Mouse (Mus musculus) adrenal gland, postnatal 4 days (tissue): ENCODE data around the gene Cers2. TPM values are rescaled to one million over a fixed set of nuclear protein-coding genes. Genes with fewer than 3 reads are reported as not detected.

Experiments
- DNase-seq, 2 experiments: peaks; one replicate each; pipeline ENCODE4 v3.0.0; 2021 to 2022; ENCODE audit warnings: low spot score in 2 of 2, mixed read lengths in 2 of 2
- total RNA-seq, 2 experiments: library from RNA; stranded (reverse); gene quantifications; 2 replicates each; pipeline ENCODE4 v1.2.3; 2021

Gene Cers2
- total RNA-seq, 2 experiments from 2014 or later = 145 to 147 TPM

DNA sequence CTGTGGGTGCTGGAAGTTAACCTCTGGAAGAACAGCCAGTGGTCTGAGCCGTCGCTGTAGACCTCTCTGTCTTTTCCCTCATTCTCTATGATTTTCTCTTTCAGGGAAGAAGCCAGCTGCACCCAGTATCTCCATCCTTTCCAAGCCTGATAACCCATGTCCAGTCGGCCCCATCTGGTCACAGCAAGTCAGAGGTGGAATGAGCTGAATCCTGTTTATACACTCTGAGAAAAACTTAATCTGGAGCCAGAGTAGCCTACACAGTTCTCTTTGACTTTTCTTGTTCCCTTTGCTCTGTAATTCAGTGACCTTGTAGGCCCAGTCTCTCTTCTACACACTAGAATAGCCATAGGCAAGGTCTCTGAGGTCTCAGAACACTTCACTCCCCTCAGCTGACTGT lies 27.1 kb upstream of the Cers2 start:
- DNase-seq = no peak

- no peak for DNase-seq
These were observed 25.2 kb upstream of the Cers2 start for GRCm38 (mm10) chr3:95289419-95289818.

DNA sequence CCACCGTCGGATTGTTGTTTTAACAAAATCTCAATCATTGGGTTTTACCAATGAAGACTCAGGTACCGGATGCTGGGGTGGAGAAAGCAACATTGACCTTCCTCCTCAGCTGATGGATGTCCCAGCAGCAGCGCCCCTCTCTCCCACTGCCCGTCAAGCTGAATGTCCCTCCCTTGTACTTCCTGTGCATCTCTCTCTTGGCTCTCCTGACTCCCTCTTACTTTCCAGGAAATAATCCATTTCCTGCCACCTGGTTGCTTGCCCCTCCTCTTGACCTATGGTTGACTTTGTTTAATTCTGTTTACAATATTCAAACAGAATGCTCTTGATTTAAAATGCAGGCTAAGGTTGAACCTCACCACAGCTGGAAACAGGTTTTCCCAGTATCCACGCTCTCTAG lies 24.4 kb upstream of the Cers2 start:
- DNase-seq = no peak

DNA sequence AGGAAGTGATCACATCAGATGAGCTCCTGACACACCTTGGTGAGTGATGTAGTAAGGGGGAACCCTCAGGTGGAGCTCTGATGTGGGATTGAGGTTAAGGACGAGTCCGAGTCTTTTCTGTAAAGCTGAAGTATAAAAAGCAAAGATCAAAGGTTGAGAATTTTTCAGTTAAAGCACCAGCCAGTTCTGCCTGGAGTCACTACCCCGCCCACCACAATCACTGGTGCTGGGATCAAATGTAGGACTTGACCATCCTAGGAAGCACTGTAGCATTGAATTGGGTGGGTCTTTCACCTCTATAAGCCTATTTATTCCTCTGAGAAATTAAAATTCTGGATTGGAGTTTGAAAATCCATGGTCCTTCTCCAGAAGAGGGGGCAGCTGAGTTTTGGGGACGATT lies 23.6 kb upstream of the Cers2 start:
- DNase-seq = no peak

DNA sequence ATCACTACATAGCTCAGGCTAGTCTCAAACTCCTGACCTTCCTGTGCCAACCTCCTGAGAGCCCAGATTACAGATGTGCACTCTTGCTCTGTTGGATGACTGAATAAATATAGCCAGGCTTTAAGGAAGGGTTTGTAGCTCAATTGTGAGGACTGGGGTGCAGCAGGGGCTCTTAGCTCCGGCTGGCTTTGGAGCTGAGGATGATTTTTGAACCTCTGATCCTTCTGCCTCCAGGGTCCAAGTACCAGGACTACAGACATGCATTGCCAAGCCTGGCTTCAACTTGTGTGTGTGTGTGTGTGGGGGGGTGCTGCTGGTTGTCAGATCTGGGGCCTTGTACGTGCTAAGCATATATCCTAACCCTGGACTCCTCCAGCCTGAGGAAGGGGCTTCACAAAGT lies 21.7 kb upstream of the Cers2 start:
- DNase-seq = no peak

DNA sequence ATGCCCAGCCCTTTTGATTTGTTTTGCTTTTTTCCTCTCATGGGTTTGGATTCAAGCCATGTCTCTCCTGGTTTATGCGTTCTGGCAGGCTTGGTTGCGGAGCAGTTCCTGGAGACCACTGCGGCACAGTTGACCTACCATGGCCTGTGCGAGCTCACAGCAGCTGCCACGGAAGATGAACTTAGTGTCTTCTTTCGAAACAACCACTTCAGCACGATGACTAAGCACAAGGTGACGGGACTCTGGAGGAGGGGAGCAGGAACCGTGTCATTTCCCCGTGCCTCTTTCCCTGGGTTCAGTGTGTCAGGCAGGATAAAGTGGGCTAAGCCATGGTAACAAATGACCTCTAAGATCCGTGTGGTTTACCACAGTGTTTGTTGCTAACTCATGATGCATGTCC lies 21.1 kb upstream of the Cers2 start:
- no peak for DNase-seq

DNA sequence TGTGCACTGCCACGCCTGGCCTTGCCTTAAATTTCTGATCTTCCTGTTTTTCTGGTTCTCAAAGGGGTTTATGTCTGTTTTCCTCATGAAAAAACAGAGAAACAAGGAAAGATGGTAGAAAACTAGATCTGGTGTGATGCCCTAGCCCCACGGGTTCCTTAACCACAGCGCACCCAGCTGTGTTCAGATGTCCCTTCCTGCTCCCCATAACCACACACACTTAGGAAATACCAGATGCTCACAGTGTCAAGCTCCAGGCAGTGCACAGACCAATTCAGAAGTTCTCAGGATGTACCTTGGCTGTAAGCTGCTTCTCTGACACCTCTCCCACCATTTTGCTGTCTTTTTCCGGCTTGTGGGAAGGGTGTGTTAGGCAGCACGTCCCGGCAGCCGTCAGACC lies 20.3 kb upstream of the Cers2 start:
- no peak for DNase-seq

DNA sequence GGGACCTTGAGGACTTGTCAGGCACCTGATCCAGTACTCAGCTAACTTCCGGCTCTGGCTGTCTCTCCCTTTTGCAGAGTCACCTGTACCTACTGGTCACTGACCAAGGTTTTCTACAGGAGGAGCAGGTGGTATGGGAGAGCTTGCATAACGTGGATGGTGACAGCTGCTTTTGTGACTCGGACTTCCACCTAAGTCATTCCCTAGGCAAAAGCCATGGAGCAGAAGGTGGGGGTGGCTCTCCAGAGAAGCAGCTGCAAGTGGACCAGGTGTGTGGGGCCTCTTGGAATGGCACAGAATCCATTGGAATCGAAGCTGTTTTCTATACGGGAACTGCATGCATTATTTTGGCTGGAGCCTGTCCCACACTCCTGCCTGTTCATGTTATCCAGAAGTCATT lies 19.9 kb upstream of the Cers2 start:
- DNase-seq = no peak

GRCm38 (mm10) chr3:95295321-95296102 lies 19.1 kb upstream of the Cers2 start:
- DNase-seq = no peak

DNA sequence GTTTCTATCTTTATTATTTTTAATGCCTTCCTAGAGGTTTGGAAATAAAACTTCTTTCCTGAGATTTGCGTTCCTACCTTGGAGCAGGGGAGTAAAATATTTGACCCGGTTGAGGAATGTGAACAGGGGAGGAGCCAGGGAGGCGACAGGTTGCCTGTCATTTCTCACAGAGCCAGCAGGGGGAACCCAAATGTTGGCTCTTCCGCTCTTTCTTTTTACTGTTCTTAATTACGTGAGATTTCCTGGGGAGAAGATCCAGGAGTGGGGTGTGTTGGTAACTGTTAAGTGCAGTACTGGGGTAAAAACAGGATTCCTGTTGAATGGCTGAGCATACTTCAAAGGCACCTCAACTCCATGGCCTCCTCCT lies 18.5 kb upstream of the Cers2 start:
- DNase-seq = no peak

DNA sequence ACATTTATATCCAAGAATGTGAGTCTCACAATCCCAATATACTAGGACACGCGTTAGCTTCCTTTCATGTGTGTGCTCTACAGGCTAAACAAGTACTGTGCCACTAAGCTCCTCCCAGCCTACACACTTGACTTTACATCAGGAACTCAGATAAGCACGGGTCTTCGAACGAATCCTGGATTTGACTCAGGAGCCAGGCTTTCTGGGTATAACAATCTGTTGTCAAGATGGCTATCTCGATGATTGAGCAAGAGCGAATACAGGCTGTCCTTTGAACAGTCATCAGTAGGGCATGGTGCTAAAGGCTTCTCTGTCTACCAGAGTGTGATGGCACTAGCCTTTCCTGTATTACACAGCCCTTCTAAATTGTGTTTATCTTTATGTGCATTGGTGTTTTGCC lies 16.6 kb upstream of the Cers2 start:
- DNase-seq = no peak

DNA sequence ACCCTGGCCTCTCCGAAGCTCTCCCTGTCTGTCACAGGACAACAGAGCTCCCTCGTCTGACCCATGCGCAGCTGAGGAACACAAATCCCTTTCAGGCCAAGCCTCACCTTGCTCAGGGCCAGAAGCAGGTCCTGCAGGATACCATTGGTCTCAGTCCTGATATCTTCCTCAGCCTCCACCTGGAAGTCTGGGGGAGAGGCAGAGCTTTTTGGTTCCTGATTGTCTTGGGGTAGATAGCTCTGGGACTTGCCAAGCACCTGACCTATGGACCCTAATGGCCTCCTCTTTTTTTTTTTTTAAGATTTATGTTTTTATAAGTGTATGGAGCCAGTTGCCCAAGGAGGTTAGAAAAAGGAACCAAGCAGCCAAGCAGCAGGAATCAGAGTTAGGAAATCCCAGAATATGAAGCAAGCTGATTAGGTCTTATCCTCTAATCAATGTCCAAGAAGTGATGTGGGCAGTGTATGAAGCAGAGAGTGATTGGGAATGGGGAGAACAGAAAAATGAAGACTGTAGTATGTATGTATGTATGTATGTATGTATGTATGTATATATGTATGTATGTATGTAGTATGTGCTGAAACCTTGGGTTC lies 13.3 kb upstream of the Cers2 start:
- DNase-seq = no peak

GRCm38 (mm10) chr3:95306244-95306643 lies 8.3 kb upstream of the Cers2 start:
- no peak for DNase-seq

DNA sequence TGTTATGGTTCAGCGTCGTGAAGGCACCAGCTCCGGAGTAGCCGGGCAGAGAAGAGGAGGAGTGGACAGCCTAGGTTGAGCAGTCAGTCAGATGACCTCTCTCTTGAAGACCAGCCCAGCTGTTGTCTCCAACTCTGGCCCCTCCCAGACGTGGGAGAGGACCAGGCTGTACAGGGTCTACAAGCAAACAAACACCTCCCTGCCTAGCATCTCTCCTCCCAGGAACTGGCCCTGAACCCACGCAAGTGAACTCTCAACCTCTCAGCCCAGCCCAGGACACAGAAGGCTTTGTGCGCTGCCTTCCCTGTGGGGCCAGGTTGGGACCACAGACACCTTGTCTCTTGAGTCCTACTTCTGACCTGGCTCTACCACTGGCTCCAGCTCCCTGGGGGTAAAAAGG lies 7.5 kb upstream of the Cers2 start, which contains the start of gene Anxa9:
TSS of gene Anxa9 (minus strand) at position 77 of the 400 bp plus-strand sequence.
- no peak for DNase-seq

DNA sequence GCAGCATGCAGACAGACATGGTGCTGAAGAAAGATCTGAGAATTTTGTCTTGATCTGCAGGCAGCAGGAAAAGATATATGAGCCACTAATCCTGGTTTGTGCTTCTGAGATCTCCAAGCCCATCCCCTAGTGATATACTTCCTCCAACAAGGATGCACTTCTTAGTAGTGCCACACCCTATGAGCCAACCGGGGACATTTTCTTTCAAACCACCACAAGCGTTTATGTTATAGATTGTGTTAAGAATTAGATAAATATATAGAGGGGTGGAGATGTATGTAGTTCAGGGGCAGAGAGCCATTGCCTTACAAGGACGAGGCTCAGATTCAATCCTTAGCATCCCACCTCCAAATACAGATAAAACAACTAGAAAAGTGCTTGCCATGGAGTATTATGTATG lies 4.1 kb upstream of the Cers2 start:
- DNase-seq = no peak

DNA sequence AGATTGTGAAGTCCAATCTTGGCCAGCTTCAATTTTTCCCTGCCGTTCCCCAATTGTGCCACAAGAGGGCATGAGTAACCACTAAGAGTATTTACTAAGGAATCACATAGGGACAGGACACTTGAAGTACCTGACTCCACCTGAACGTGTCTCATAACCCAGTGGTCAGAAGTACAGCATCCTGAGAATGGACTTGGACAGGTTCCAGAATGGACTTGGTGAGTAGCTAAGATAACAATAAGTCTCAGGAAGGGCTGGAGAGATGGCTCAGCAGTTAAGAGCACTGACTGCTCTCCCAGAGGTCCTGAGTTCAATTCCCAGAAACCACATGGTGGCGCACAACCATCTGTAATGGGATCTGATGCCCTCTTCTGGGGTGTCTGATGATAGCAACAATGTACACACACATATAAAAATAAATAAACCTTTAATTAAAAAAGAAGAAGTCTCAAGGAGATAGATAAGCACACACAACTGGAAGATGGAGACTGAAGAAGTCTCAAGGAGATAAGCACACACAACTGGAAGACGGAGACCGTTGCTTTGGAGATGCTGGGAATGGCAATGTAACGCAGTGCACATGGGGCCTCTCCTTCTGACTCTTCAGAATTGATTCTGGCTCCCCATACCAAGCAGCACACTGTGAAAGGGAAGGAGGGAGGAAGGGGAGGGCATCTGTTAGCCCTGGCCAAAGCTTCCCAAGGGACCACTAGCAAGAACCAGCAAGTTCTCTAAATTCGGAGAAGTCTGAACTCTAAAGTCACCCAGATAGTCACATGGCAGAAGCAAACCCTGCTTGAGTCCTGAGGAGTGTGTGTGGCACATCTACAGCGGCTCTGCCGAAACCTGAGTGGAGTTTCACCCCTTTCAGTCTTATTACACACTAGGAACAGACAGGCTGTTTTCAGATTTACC lies 3.4 kb upstream of the Cers2 start:
- peak in 1 of 2 experiments; percentile 62 for DNase-seq

- DNase-seq = no peak
These were observed 2.0 kb upstream of the Cers2 start for GRCm38 (mm10) chr3:95312623-95313022.

DNA sequence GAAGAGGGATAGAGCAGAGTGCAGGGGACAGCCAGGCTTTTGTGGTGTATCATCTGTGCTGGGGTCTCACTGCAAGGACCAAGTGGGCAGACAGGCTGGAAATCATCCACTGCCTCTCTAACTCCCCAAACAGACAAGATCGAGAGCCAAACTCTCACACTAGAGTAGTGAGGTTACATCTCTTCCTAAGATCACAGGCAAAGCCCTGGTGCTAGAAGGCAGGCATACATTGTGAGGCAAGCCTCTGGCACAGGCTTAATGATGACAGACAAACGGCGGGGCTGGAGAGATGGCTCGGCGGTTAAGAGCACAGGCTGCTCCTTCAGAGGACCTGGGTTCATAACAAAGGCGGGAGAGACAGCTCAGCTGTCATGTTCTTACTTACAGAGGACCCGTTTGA lies 1.1 kb upstream of the Cers2 start:
- DNase-seq = no peak

DNA sequence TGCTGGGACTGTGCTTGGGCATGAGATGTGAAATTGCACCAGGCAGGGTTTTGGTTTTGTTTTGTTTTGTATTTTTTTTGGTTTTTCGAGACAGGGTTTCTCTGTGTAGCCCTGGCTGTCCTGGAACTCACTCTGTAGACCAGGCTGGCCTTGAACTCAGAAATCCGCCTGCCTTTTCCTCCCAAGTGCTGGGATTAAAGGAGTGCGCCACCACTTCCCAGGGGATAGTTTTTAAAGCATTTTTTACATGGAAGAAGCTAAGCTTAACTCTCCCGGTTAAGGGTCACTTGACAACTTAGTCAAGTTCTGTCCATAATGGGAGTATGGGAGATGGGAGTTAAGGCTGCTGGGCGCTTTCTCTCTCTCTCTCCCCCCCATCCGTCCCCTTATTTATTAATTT lies 516 bp upstream of the Cers2 start:
- DNase-seq = no peak

DNA sequence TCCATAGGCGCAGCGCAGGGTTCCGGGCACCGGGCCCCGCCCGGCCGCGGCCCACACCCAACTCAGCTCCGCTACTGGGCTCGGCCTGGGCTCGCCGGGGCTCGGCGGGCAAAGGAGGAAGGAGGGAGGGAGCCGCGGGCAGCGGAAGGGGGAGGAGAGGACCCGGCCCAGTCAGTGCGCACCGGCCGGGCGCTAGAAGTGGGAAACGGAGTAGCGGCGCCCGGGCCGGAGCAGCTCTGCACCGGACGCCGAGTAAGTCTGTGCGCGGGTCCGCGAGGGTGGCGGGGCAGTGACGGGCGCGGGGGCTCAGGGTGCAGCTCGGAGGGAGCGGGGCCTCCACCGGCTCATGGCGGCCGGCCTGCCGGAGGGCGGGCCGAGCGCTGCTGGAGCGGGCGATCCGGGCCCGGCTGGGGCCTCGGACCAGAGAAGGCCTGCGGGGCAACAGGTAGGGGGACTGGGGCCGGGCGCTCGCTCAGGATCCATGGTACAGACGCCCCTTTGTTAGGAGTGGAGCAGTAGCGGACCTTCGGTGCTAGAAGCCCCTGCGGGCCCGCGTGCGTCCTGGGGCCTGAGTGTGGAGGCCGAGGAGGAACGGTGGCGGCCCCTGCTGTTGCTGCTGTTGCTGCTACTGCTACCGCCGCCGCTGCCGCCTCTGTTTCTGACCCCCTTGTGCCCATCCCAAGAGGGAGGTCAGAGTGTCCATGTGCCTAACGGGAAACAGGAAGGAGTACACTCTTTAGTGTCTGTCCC lies 678 bp downstream of the Cers2 start:
- DNase-seq = peak; percentile 85 to 90

- no peak for DNase-seq
These were observed 1.4 kb downstream of the Cers2 start for GRCm38 (mm10) chr3:95315844-95316550.
